Mouse (Mus musculus): ENCODE measurements around the gene Foxp1. TPM values are rescaled to one million over a fixed set of nuclear protein-coding genes. Genes with fewer than 3 reads are reported as not detected.
A peak's percentile ranks its signal among the peaks of the same experiment; 100 is the strongest.

Gene Foxp1
- polyA plus RNA-seq, 1 experiment from 2014 or later, result 74.0 TPM

DNA sequence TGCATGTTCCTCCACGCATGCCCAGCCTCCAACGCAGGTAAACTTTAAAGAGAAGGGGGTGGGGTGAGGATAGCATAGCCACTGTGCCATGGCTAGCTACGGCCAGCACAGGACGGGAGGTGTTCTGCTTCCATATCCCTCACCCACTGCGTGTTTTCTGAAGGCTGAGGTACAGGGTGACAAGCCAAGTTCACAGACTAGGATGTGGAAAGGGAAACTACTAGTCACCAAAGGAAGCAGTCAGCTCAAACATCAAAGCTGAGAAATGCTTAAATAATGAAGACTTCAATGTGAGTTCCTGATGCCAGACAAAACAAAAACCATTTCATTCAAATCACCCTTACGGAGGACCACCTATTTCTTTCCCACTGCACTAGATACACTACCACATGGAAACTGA lies 357.8 kb downstream of the Foxp1 start:
- no peak overlapping the region for H3K9ac ChIP-seq
- 85% methylated on average over 6 of the region's 6 CpGs for WGBS
- H3K9me3 ChIP-seq, result no peaks in the 10 kb centered on the region
- H3K27ac ChIP-seq (replicated peaks), result no peak overlapping the region
- H3K4me1 ChIP-seq (replicated peaks), result peaks cover 10% of the 10 kb centered on the region
- H3K4me3 ChIP-seq, result no peak overlapping the region
- ATAC-seq (ENCODE audit: low read depth), result no peak
- H3K27me3 ChIP-seq, result peaks cover 10% of the 10 kb centered on the region; the same call in 1 of the 2 replicates
- no peaks in the 10 kb centered on the region for H3K36me3 ChIP-seq
- no peak overlapping the region for H3K4me2 ChIP-seq

- no peak for ATAC-seq (ENCODE audit: low read depth)
These were observed 359.8 kb downstream of the Foxp1 start for GRCm38 (mm10) chr6:99162716-99163115.

GRCm38 (mm10) chr6:99160348-99160693 lies 362.2 kb downstream of the Foxp1 start:
- Histone ChIP-seq H3K27me3 (peaks cover 5% of the 10 kb centered on the region), H3K36me3 (no peaks in the 10 kb centered on the region), H3K9ac (0 out of 2 replicates have a peak overlapping the region, but pooled peaks have one; percentile 3), H3K4me3 (no peak overlapping the region), H3K27ac (replicated peaks) (peak overlapping the region; percentile 52), H3K9me3 (no peaks in the 10 kb centered on the region), H3K4me2 (peak overlapping the region; percentile 38), H3K4me1 (replicated peaks) (peaks cover 19% of the 10 kb centered on the region)
- ATAC-seq (ENCODE audit: low read depth), result no peak
- 46% methylated on average over 9 of the region's 9 CpGs for WGBS

More at GRCm38 (mm10) chr6:99162716-99163115, 359.8 kb downstream of the Foxp1 start:
- Histone ChIP-seq H3K4me3 (no peak overlapping the region), H3K9ac (no peak overlapping the region), H3K36me3 (no peaks in the 10 kb centered on the region), H3K4me1 (replicated peaks) (peaks cover 19% of the 10 kb centered on the region), H3K27ac (replicated peaks) (no peak overlapping the region), H3K9me3 (no peaks in the 10 kb centered on the region), H3K27me3 (peaks cover 10% of the 10 kb centered on the region), H3K4me2 (no peak overlapping the region)
- 88% methylated on average over 15 of the region's 15 CpGs for WGBS

DNA sequence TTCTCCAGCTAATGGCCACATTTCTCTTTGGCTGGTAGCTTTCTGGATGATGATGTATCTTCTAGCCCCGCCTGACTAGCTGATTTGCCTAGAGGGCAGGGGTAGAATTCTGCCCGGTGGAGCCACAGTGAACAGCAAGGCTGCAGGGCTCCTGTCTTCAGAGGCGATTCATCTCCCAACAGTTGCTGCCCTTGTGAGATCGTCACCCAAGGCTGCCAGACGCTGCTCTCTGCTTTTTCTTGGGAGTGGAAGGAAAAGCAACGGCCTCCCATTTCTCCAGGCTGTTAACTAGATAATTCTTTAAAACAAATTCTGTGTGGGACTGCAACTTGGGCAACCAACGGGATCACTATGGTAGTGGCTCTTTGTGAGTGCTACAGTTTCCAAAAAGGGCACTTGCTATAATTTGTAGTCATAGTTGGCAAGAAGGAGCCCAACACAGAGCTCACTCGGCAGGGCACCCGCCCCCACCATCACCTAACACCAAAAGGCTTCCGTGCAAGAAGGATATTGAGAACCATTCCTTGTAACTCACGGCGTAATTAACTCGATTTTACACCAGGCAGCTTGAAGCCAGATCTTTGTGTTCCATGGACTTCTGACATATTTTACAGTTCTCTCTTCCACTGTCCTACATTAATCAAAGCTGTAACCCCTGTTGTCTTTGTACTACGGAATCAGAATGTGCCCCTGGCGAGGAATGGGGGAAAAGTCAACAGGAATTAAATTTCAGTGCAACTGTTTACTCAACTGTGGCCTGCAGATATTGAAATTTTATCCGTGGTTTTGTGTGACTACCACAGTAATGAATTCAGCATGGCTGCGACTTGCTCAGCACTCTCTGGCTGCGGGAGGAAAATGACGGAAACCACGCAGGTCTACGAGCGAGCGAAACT lies 362.8 kb downstream of the Foxp1 start:
- H3K27me3 ChIP-seq, result peaks cover 5% of the 10 kb centered on the region
- H3K9me3 ChIP-seq, result no peaks in the 10 kb centered on the region
- H3K4me2 ChIP-seq, result peak overlapping the region; percentile 38
- ATAC-seq (ENCODE audit: low read depth), result peak; percentile 69
- WGBS, result 29% methylated on average over 23 of the region's 23 CpGs
- peaks cover 19% of the 10 kb centered on the region for H3K4me1 ChIP-seq (replicated peaks)
- H3K27ac ChIP-seq (replicated peaks), result peak overlapping the region; percentile 52
- H3K9ac ChIP-seq, result 0 out of 2 replicates have a peak overlapping the region, but pooled peaks have one; percentile 3
- H3K4me3 ChIP-seq, result no peak overlapping the region
- H3K36me3 ChIP-seq, result no peaks in the 10 kb centered on the region

GRCm38 (mm10) chr6:99153682-99154081 lies 368.8 kb downstream of the Foxp1 start:
- Histone ChIP-seq H3K9me3 (no peaks in the 10 kb centered on the region), H3K4me3 (no peak overlapping the region), H3K4me2 (no peak overlapping the region), H3K9ac (no peak overlapping the region), H3K36me3 (no peaks in the 10 kb centered on the region), H3K27me3 (no peaks in the 10 kb centered on the region; the same call in 1 of the 2 replicates), H3K27ac (replicated peaks) (no peak overlapping the region), H3K4me1 (replicated peaks) (no peaks in the 10 kb centered on the region)
- no peak for ATAC-seq (ENCODE audit: low read depth)
- WGBS, result 89% methylated on average over 4 of the region's 4 CpGs

- H3K9ac ChIP-seq, result no peak overlapping the region
- WGBS, result 88% methylated on average over 7 of the region's 7 CpGs
- H3K27me3 ChIP-seq, result no peaks in the 10 kb centered on the region
- H3K36me3 ChIP-seq, result no peaks in the 10 kb centered on the region
- no peak overlapping the region for H3K4me3 ChIP-seq
- H3K9me3 ChIP-seq, result no peaks in the 10 kb centered on the region
- no peak overlapping the region for H3K4me2 ChIP-seq
- H3K27ac ChIP-seq (replicated peaks), result no peak overlapping the region
- H3K4me1 ChIP-seq (replicated peaks), result peaks cover 5% of the 10 kb centered on the region; the same call in 1 of the 2 replicates
- ATAC-seq (ENCODE audit: low read depth), result no peak
These were observed 376.1 kb downstream of the Foxp1 start for GRCm38 (mm10) chr6:99146400-99146905.

DNA sequence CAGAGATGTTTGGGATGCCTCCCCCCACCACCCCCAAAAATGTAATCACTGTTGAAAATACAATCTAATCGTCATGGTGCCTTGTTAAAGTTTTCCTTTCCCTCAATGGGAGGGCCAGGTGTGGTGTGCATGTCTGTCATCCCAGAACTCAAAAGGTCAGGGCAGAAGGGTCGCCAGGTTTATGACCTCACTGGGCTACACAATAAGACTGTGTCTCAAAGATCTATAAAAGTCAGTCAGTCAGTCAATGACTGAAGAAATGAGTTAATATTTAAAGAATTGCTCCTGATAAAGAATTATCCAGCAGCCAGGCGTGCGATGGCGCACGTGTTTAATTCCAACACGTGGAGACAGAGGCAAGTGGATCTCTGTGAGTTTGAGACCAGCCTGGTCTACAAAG lies 377.5 kb downstream of the Foxp1 start:
- ATAC-seq (ENCODE audit: low read depth), result no peak
- H3K9ac ChIP-seq, result no peak overlapping the region
- peaks cover 5% of the 10 kb centered on the region; the same call in 1 of the 2 replicates for H3K4me1 ChIP-seq (replicated peaks)
- no peaks in the 10 kb centered on the region for H3K27me3 ChIP-seq
- no peak overlapping the region for H3K4me2 ChIP-seq
- H3K4me3 ChIP-seq, result no peak overlapping the region
- no peaks in the 10 kb centered on the region for H3K36me3 ChIP-seq
- H3K9me3 ChIP-seq, result no peaks in the 10 kb centered on the region
- H3K27ac ChIP-seq (replicated peaks), result no peak overlapping the region
- WGBS, result 87% methylated on average over 7 of the region's 7 CpGs

- Histone ChIP-seq H3K4me2 (no peak overlapping the region), H3K36me3 (no peaks in the 10 kb centered on the region), H3K4me3 (no peak overlapping the region), H3K4me1 (replicated peaks) (peaks cover 5% of the 10 kb centered on the region; the same call in 1 of the 2 replicates), H3K27me3 (no peaks in the 10 kb centered on the region), H3K27ac (replicated peaks) (no peak overlapping the region), H3K9ac (no peak overlapping the region), H3K9me3 (no peaks in the 10 kb centered on the region)
- no peak for ATAC-seq (ENCODE audit: low read depth)
- 79% methylated on average over 4 of the region's 4 CpGs for WGBS
These were observed 378.8 kb downstream of the Foxp1 start for GRCm38 (mm10) chr6:99143756-99144036.

DNA sequence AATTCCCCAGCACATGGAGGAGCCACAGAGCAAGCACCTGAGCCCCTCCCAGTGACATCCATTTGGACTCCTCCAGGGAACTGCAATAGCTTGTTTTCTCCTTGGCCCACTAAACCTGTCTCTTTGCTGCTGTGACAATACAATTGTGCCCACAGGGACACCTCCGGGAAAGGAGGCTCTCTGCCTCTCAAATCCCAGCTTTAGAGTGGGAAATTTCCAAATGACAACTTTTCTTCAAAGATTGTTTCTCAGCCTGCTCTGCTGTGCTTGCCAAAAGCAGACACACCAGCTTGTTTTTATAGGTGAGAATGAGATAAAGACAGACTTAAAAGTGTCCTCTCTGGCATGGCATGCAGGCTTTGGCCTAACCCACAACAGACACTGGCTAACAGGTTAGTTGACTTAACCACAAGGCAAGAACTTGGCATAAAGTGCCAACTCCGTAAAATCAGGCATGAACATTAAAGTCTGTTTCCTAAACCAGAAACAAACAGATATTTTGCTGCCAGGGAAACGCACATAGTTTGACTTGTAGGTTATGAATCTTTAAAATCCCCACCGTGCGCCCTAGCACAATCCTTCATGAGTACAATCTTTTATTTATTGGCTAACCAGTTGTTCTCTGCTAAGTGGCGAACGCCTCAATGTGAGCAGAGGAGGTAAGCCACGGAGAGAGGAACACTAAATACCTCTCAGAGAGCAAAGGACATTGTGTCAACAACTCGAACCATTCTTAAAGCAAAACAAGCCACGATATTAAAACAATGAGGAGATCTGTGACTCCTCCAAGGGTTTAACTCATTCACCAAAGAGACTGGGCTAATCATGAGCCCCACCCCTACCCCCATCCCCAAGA lies 379.4 kb downstream of the Foxp1 start:
- ATAC-seq (ENCODE audit: low read depth), result no peak
- no peak overlapping the region for H3K4me2 ChIP-seq
- no peak overlapping the region for H3K27ac ChIP-seq (replicated peaks)
- peaks cover 9% of the 10 kb centered on the region for H3K4me1 ChIP-seq (replicated peaks)
- no peaks in the 10 kb centered on the region for H3K27me3 ChIP-seq
- H3K4me3 ChIP-seq, result no peak overlapping the region
- no peaks in the 10 kb centered on the region for H3K36me3 ChIP-seq
- no peak overlapping the region for H3K9ac ChIP-seq
- no peaks in the 10 kb centered on the region for H3K9me3 ChIP-seq
- 66% methylated on average over 10 of the region's 10 CpGs for WGBS

GRCm38 (mm10) chr6:99138041-99138440 lies 384.5 kb downstream of the Foxp1 start:
- H3K27ac ChIP-seq (replicated peaks), result no peak overlapping the region
- H3K4me2 ChIP-seq, result no peak overlapping the region
- H3K9ac ChIP-seq, result no peak overlapping the region
- H3K27me3 ChIP-seq, result no peaks in the 10 kb centered on the region
- no peaks in the 10 kb centered on the region for H3K36me3 ChIP-seq
- ATAC-seq (ENCODE audit: low read depth), result 0 out of 2 replicates have a peak, but pooled peaks have one; percentile 20
- no peaks in the 10 kb centered on the region for H3K9me3 ChIP-seq
- no peak overlapping the region for H3K4me3 ChIP-seq
- H3K4me1 ChIP-seq (replicated peaks), result peaks cover 56% of the 10 kb centered on the region
- WGBS, result 29% methylated on average over 11 of the region's 11 CpGs

DNA sequence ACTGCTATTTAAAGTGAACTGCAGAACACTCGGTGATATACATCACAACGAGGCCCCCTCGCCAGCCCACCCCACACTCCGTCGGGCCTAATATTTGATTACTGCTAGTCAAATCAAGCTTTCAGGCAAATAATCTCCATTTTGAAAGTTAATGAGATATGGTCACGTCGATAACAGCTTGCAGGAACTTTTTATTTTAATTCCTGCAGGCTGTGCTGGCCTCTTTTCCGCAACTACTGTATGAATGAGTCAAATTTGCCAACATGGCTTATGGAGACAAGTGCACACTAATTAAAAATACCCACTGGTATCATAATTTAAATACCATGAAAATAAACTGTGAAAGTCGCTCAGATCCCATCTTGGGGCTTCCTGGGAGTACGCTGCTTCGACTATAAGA lies 385.4 kb downstream of the Foxp1 start:
- no peak overlapping the region for H3K9ac ChIP-seq
- no peak overlapping the region for H3K27ac ChIP-seq (replicated peaks)
- H3K27me3 ChIP-seq, result no peaks in the 10 kb centered on the region
- H3K36me3 ChIP-seq, result no peaks in the 10 kb centered on the region
- no peak overlapping the region for H3K4me3 ChIP-seq
- no peak overlapping the region for H3K4me2 ChIP-seq
- peaks cover 51% of the 10 kb centered on the region for H3K4me1 ChIP-seq (replicated peaks)
- WGBS, result 43% methylated on average over 11 of the region's 11 CpGs
- H3K9me3 ChIP-seq, result no peaks in the 10 kb centered on the region
- no peak for ATAC-seq (ENCODE audit: low read depth)

Data from neural tube, embryonic 13.5 days (tissue).